Mouse (Mus musculus): ENCODE measurements at regions not wholly inside any gene's neighbourhood (a gene's known extent, or its start where the extent isn't known, plus 50 kb on each side); places are given as distances from the start of the nearest gene placed in this dataset.

GRCm38 (mm10) chr6:49716520-49716919 lies 106.0 kb upstream of the Npy start:
- WGBS: 0% methylated on average over 2 of the region's 2 CpGs
- DNase-seq (peak; percentile 60), ATAC-seq (peak; percentile 58)
- H3K4me3 ChIP-seq (ENCODE audit: low read depth, low read length): no peak overlapping the region
- H3K36me3 ChIP-seq (ENCODE audit: insufficient read depth): no peaks in the 10 kb centered on the region
- H3K9ac ChIP-seq: no peak overlapping the region
- no peaks in the 10 kb centered on the region for H3K27me3 ChIP-seq (ENCODE audit: insufficient read depth, low read length)
- no peak overlapping the region for H3K4me2 ChIP-seq (ENCODE audit: low read depth)
- H3K9me3 ChIP-seq (ENCODE audit: low read length): no peaks in the 10 kb centered on the region
- no peaks in the 10 kb centered on the region for H3K4me1 ChIP-seq (ENCODE audit: insufficient read depth)
- no peak overlapping the region for H3K27ac ChIP-seq (ENCODE audit: low read depth, low read length)
- TF ChIP-seq CTCF (IDR thresholded peaks at IDR 0.05; ENCODE audit: low read depth): peak; percentile 56

- DNase-seq: no peak
- no peak overlapping the region for H3K4me2 ChIP-seq (ENCODE audit: low read depth)
- no peak overlapping the region for H3K4me3 ChIP-seq (ENCODE audit: low read depth, low read length)
- H3K27me3 ChIP-seq (ENCODE audit: insufficient read depth, low read length): no peaks in the 10 kb centered on the region
- 9% methylated on average over 1 of the region's 1 CpGs for WGBS
- TF ChIP-seq CTCF (IDR thresholded peaks at IDR 0.05; ENCODE audit: low read depth): no peak
- no peak overlapping the region for H3K9ac ChIP-seq
- no peaks in the 10 kb centered on the region for H3K4me1 ChIP-seq (ENCODE audit: insufficient read depth)
- ATAC-seq: no peak
- H3K9me3 ChIP-seq (ENCODE audit: low read length): no peaks in the 10 kb centered on the region
- no peaks in the 10 kb centered on the region for H3K36me3 ChIP-seq (ENCODE audit: insufficient read depth)
- no peak overlapping the region for H3K27ac ChIP-seq (ENCODE audit: low read depth, low read length)
These were observed 105.6 kb upstream of the Npy start for GRCm38 (mm10) chr6:49716945-49717344.

- 74% methylated on average over 5 of the region's 5 CpGs for WGBS
These were observed 89.3 kb upstream of the Npy start for GRCm38 (mm10) chr6:49733191-49733590.

GRCm38 (mm10) chr6:49743157-49743556 lies 79.4 kb upstream of the Npy start:
- Histone ChIP-seq H3K36me3 (ENCODE audit: insufficient read depth) (no peaks in the 10 kb centered on the region), H3K4me3 (ENCODE audit: low read depth, low read length) (no peak overlapping the region), H3K4me1 (ENCODE audit: insufficient read depth) (no peaks in the 10 kb centered on the region), H3K27ac (ENCODE audit: low read depth, low read length) (no peak overlapping the region), H3K4me2 (ENCODE audit: low read depth) (no peak overlapping the region), H3K9me3 (ENCODE audit: low read length) (no peaks in the 10 kb centered on the region), H3K9ac (no peak overlapping the region), H3K27me3 (ENCODE audit: insufficient read depth, low read length) (no peaks in the 10 kb centered on the region)
- no peak for TF ChIP-seq CTCF (IDR thresholded peaks at IDR 0.05; ENCODE audit: low read depth)
- ATAC-seq (no peak), DNase-seq (no peak)
- WGBS: 76% methylated on average over 3 of the region's 3 CpGs

More at GRCm38 (mm10) chr6:49733191-49733590, 89.3 kb upstream of the Npy start:
- no peak for ATAC-seq
- no peak overlapping the region for H3K4me3 ChIP-seq (ENCODE audit: low read depth, low read length)
- H3K4me1 ChIP-seq (ENCODE audit: insufficient read depth): no peaks in the 10 kb centered on the region
- no peak overlapping the region for H3K9ac ChIP-seq
- no peak overlapping the region for H3K4me2 ChIP-seq (ENCODE audit: low read depth)
- TF ChIP-seq CTCF (IDR thresholded peaks at IDR 0.05; ENCODE audit: low read depth): no peak
- H3K27ac ChIP-seq (ENCODE audit: low read depth, low read length): no peak overlapping the region
- H3K9me3 ChIP-seq (ENCODE audit: low read length): no peaks in the 10 kb centered on the region
- DNase-seq: no peak
- H3K27me3 ChIP-seq (ENCODE audit: insufficient read depth, low read length): no peaks in the 10 kb centered on the region
- no peaks in the 10 kb centered on the region for H3K36me3 ChIP-seq (ENCODE audit: insufficient read depth)

- no peaks in the 10 kb centered on the region for H3K36me3 ChIP-seq (ENCODE audit: insufficient read depth)
- no peak overlapping the region for H3K9ac ChIP-seq
- no peaks in the 10 kb centered on the region for H3K4me1 ChIP-seq (ENCODE audit: insufficient read depth)
- peak; percentile 7 for DNase-seq
- 20% methylated on average over 4 of the region's 4 CpGs for WGBS
- no peaks in the 10 kb centered on the region for H3K9me3 ChIP-seq (ENCODE audit: low read length)
- TF ChIP-seq CTCF (IDR thresholded peaks at IDR 0.05; ENCODE audit: low read depth): no peak
- H3K4me3 ChIP-seq (ENCODE audit: low read depth, low read length): no peak overlapping the region
- no peak overlapping the region for H3K27ac ChIP-seq (ENCODE audit: low read depth, low read length)
- no peaks in the 10 kb centered on the region for H3K27me3 ChIP-seq (ENCODE audit: insufficient read depth, low read length)
- H3K4me2 ChIP-seq (ENCODE audit: low read depth): no peak overlapping the region
- ATAC-seq: no peak
These were observed 77.2 kb upstream of the Npy start for GRCm38 (mm10) chr6:49745301-49745700.

GRCm38 (mm10) chr6:49750544-49750943 lies 72.0 kb upstream of the Npy start:
- H3K9ac ChIP-seq: no peak overlapping the region
- no peak for ATAC-seq
- no peaks in the 10 kb centered on the region for H3K4me1 ChIP-seq (ENCODE audit: insufficient read depth)
- no peak overlapping the region for H3K27ac ChIP-seq (ENCODE audit: low read depth, low read length)
- no peaks in the 10 kb centered on the region for H3K36me3 ChIP-seq (ENCODE audit: insufficient read depth)
- peak; percentile 45 for TF ChIP-seq CTCF (IDR thresholded peaks at IDR 0.05; ENCODE audit: low read depth)
- no peak overlapping the region for H3K4me3 ChIP-seq (ENCODE audit: low read depth, low read length)
- no peak overlapping the region for H3K4me2 ChIP-seq (ENCODE audit: low read depth)
- no peak for DNase-seq
- H3K27me3 ChIP-seq (ENCODE audit: insufficient read depth, low read length): no peaks in the 10 kb centered on the region
- WGBS: 48% methylated on average over 2 of the region's 2 CpGs
- no peaks in the 10 kb centered on the region for H3K9me3 ChIP-seq (ENCODE audit: low read length)

GRCm38 (mm10) chr6:49759614-49760013 lies 62.9 kb upstream of the Npy start:
- WGBS: 89% methylated on average over 6 of the region's 6 CpGs
- no peak overlapping the region for H3K9ac ChIP-seq
- TF ChIP-seq CTCF (IDR thresholded peaks at IDR 0.05; ENCODE audit: low read depth): no peak

GRCm38 (mm10) chr6:49764746-49765145 lies 57.8 kb upstream of the Npy start:
- H3K27ac ChIP-seq (ENCODE audit: low read depth, low read length): no peak overlapping the region
- ATAC-seq (no peak), DNase-seq (no peak)
- H3K27me3 ChIP-seq (ENCODE audit: insufficient read depth, low read length): no peaks in the 10 kb centered on the region
- TF ChIP-seq CTCF (IDR thresholded peaks at IDR 0.05; ENCODE audit: low read depth): no peak
- no peaks in the 10 kb centered on the region for H3K36me3 ChIP-seq (ENCODE audit: insufficient read depth)
- H3K4me3 ChIP-seq (ENCODE audit: low read depth, low read length): no peak overlapping the region
- H3K4me1 ChIP-seq (ENCODE audit: insufficient read depth): no peaks in the 10 kb centered on the region
- no peak overlapping the region for H3K9ac ChIP-seq
- no peaks in the 10 kb centered on the region for H3K9me3 ChIP-seq (ENCODE audit: low read length)
- no peak overlapping the region for H3K4me2 ChIP-seq (ENCODE audit: low read depth)
- WGBS: 89% methylated on average over 4 of the region's 4 CpGs

More at GRCm38 (mm10) chr6:49759614-49760013, 62.9 kb upstream of the Npy start:
- no peak for ATAC-seq
- H3K4me3 ChIP-seq (ENCODE audit: low read depth, low read length): no peak overlapping the region
- no peaks in the 10 kb centered on the region for H3K27me3 ChIP-seq (ENCODE audit: insufficient read depth, low read length)
- no peaks in the 10 kb centered on the region for H3K36me3 ChIP-seq (ENCODE audit: insufficient read depth)
- no peak for DNase-seq
- no peak overlapping the region for H3K27ac ChIP-seq (ENCODE audit: low read depth, low read length)
- H3K9me3 ChIP-seq (ENCODE audit: low read length): no peaks in the 10 kb centered on the region
- no peaks in the 10 kb centered on the region for H3K4me1 ChIP-seq (ENCODE audit: insufficient read depth)
- H3K4me2 ChIP-seq (ENCODE audit: low read depth): no peak overlapping the region
